Mouse (Mus musculus) liver, embryonic 15.5 days (tissue): ENCODE data around the gene Klf4. TPM values are rescaled to one million over a fixed set of nuclear protein-coding genes. Genes with fewer than 3 reads are reported as not detected.

ENCODE experiments used
- ATAC-seq: fragments of 200-750 bp; cut with Nextera tagmentation; 2 replicates; pipeline ENCODE4 v1.8.0; 2017; ENCODE audit warnings: moderate number of reproducible peaks, mild to moderate bottlenecking, moderate library complexity; ENCODE audit not compliant: insufficient read depth
- H3K27ac ChIP-seq: fragments of 300-500 bp; sonication (generic); replicated peaks from 2 replicates; pipeline ENCODE4 v1.5.1; 2015; ENCODE audit warnings: mild to moderate bottlenecking, inconsistent platforms
- H3K27me3 ChIP-seq: fragments of 300-500 bp; sonication (generic); 2 replicates; pipeline ENCODE4 v1.6.1; 2015; ENCODE audit warnings: mild to moderate bottlenecking, inconsistent platforms
- H3K36me3 ChIP-seq: fragments of 300-500 bp; sonication (generic); replicated peaks from 2 replicates; pipeline ENCODE4 v1.6.1; 2015; ENCODE audit warnings: moderate library complexity, mild to moderate bottlenecking, inconsistent platforms
- H3K4me1 ChIP-seq: fragments of 300-500 bp; sonication (generic); replicated peaks from 2 replicates; pipeline ENCODE4 v1.6.1; 2015; ENCODE audit warnings: inconsistent platforms
- H3K4me2 ChIP-seq: fragments of 300-500 bp; sonication (generic); 2 replicates; pipeline ENCODE4 v1.6.1; 2015; ENCODE audit warnings: moderate library complexity, mild to moderate bottlenecking, inconsistent platforms
- H3K4me3 ChIP-seq: fragments of 300-500 bp; sonication (generic); replicated peaks from 2 replicates; pipeline ENCODE4 v1.5.1; 2015; ENCODE audit warnings: mild to moderate bottlenecking, inconsistent platforms
- H3K9ac ChIP-seq: fragments of 300-500 bp; sonication (generic); 2 replicates; pipeline ENCODE4 v1.6.1; 2015; ENCODE audit warnings: moderate library complexity, mild to moderate bottlenecking, inconsistent platforms
- H3K9me3 ChIP-seq: fragments of 300-500 bp; sonication (generic); replicated peaks from 2 replicates; pipeline ENCODE4 v1.6.1; 2016; ENCODE audit warnings: inconsistent platforms
- WGBS: fragments of 180-500 bp; shearing (Covaris S2); methylation state at CpG from one replicate; pipeline ENCODE4 v1.1.7; 2015; ENCODE audit warnings: mixed read lengths; ENCODE audit not compliant: insufficient replicate concordance; 5-methylcytosine and 5-hydroxymethylcytosine counted together
- polyA plus RNA-seq: library from polyadenylated mRNA; unstranded; fragments of >200 nt; fragmentation: Nextera tagmentation; extraction: Ambion mirVana; gene quantifications from 2 replicates; pipeline ENCODE4 v1.2.1, GENCODE M21; 2015

Klf4 gene
- 0.73 and 0.79 TPM in 2 replicates for polyA plus RNA-seq

GRCm38 (mm10) chr4:55532407-55533195 is at the start of gene Klf4:
TSS of gene Klf4 (minus strand) at chr4:55532466.
- peak within 1 kb of the TSS; percentile 55 for H3K4me3 ChIP-seq
- H3K27ac ChIP-seq, result no peak within 1 kb of the TSS
- ATAC-seq, result peak; percentile 80
- H3K9me3 ChIP-seq, result no peaks in the 10 kb centered on the region
- no peaks in the 10 kb centered on the region for H3K36me3 ChIP-seq
- peaks cover 7% of the 10 kb centered on the region for H3K4me1 ChIP-seq
- H3K9ac ChIP-seq, result peak within 1 kb of the TSS; percentile 18; the same call in 1 of the 2 replicates
- H3K4me2 ChIP-seq, result peak within 1 kb of the TSS; percentile 74
- WGBS, result under 1% methylated on average over 88 of the region's 99 CpGs
- peaks cover 92% of the 10 kb centered on the region for H3K27me3 ChIP-seq

GRCm38 (mm10) chr4:55571432-55571831 is 39.2 kb upstream of the Klf4 start:
- 51% methylated on average over 2 of the region's 2 CpGs for WGBS
- Histone ChIP-seq H3K4me3 (no peak overlapping the region), H3K27me3 (peaks cover 81% of the 10 kb centered on the region), H3K4me1 (no peaks in the 10 kb centered on the region), H3K9ac (no peak overlapping the region), H3K36me3 (no peaks in the 10 kb centered on the region), H3K27ac (no peak overlapping the region), H3K9me3 (no peaks in the 10 kb centered on the region), H3K4me2 (no peak overlapping the region)
- no peak for ATAC-seq

- 64% methylated on average over 9 of the region's 9 CpGs for WGBS
- H3K27me3 ChIP-seq, result peaks cover 87% of the 10 kb centered on the region
- ATAC-seq, result no peak
Measured at GRCm38 (mm10) chr4:55567986-55568385, 35.7 kb upstream of the Klf4 start.

GRCm38 (mm10) chr4:55567575-55567974 is 35.3 kb upstream of the Klf4 start:
- Histone ChIP-seq H3K27me3 (peaks cover 87% of the 10 kb centered on the region), H3K4me1 (no peaks in the 10 kb centered on the region), H3K4me3 (no peak overlapping the region), H3K4me2 (no peak overlapping the region), H3K9me3 (no peaks in the 10 kb centered on the region), H3K36me3 (no peaks in the 10 kb centered on the region), H3K9ac (no peak overlapping the region), H3K27ac (no peak overlapping the region)
- ATAC-seq, result no peak
- 65% methylated on average over 5 of the region's 5 CpGs for WGBS

More at GRCm38 (mm10) chr4:55567986-55568385, 35.7 kb upstream of the Klf4 start:
- H3K27ac ChIP-seq, result no peak overlapping the region
- H3K9me3 ChIP-seq, result no peaks in the 10 kb centered on the region
- H3K4me2 ChIP-seq, result no peak overlapping the region
- no peaks in the 10 kb centered on the region for H3K4me1 ChIP-seq
- H3K9ac ChIP-seq, result no peak overlapping the region
- no peaks in the 10 kb centered on the region for H3K36me3 ChIP-seq
- no peak overlapping the region for H3K4me3 ChIP-seq

GRCm38 (mm10) chr4:55564317-55564716 is 32.1 kb upstream of the Klf4 start:
- Histone ChIP-seq H3K36me3 (no peaks in the 10 kb centered on the region), H3K9me3 (no peaks in the 10 kb centered on the region), H3K27me3 (peaks cover 86% of the 10 kb centered on the region), H3K4me2 (no peak overlapping the region), H3K4me1 (no peaks in the 10 kb centered on the region), H3K4me3 (no peak overlapping the region), H3K9ac (no peak overlapping the region), H3K27ac (no peak overlapping the region)
- ATAC-seq, result no peak
- 57% methylated on average over 2 of the region's 2 CpGs for WGBS

- Histone ChIP-seq H3K4me2 (no peak overlapping the region), H3K36me3 (no peaks in the 10 kb centered on the region), H3K4me3 (no peak overlapping the region), H3K9ac (no peak overlapping the region), H3K27me3 (peaks cover 78% of the 10 kb centered on the region), H3K4me1 (no peaks in the 10 kb centered on the region), H3K27ac (no peak overlapping the region), H3K9me3 (no peaks in the 10 kb centered on the region)
- ATAC-seq, result no peak
- WGBS, result 61% methylated on average over 8 of the region's 8 CpGs
Measured at GRCm38 (mm10) chr4:55563050-55563449, 30.8 kb upstream of the Klf4 start.

GRCm38 (mm10) chr4:55562062-55562461 is 29.8 kb upstream of the Klf4 start:
- H3K4me3 ChIP-seq, result no peak overlapping the region
- peaks cover 74% of the 10 kb centered on the region for H3K27me3 ChIP-seq
- H3K27ac ChIP-seq, result no peak overlapping the region
- 64% methylated on average over 3 of the region's 3 CpGs for WGBS
- no peaks in the 10 kb centered on the region for H3K9me3 ChIP-seq
- no peak overlapping the region for H3K4me2 ChIP-seq
- ATAC-seq, result no peak
- no peaks in the 10 kb centered on the region for H3K36me3 ChIP-seq
- H3K9ac ChIP-seq, result no peak overlapping the region
- H3K4me1 ChIP-seq, result no peaks in the 10 kb centered on the region

- Histone ChIP-seq H3K27me3 (peaks cover 53% of the 10 kb centered on the region), H3K4me3 (no peak overlapping the region), H3K9me3 (no peaks in the 10 kb centered on the region), H3K27ac (no peak overlapping the region), H3K4me2 (no peak overlapping the region), H3K36me3 (no peaks in the 10 kb centered on the region), H3K9ac (no peak overlapping the region), H3K4me1 (no peaks in the 10 kb centered on the region)
- 68% methylated on average over 12 of the region's 12 CpGs for WGBS
- ATAC-seq, result no peak
Measured at GRCm38 (mm10) chr4:55546869-55547268, 14.6 kb upstream of the Klf4 start.

- WGBS, result 24% methylated on average over 2 of the region's 2 CpGs
Measured at GRCm38 (mm10) chr4:55542753-55543152, 10.5 kb upstream of the Klf4 start.

GRCm38 (mm10) chr4:55541654-55542053 is 9.4 kb upstream of the Klf4 start:
- H3K27ac ChIP-seq, result no peak overlapping the region
- no peak overlapping the region for H3K4me3 ChIP-seq
- H3K27me3 ChIP-seq, result peaks cover 51% of the 10 kb centered on the region
- H3K9ac ChIP-seq, result no peak overlapping the region
- H3K4me1 ChIP-seq, result no peaks in the 10 kb centered on the region
- H3K9me3 ChIP-seq, result no peaks in the 10 kb centered on the region
- no peak overlapping the region for H3K4me2 ChIP-seq
- 55% methylated on average over 4 of the region's 4 CpGs for WGBS
- ATAC-seq, result no peak
- H3K36me3 ChIP-seq, result no peaks in the 10 kb centered on the region

More at GRCm38 (mm10) chr4:55542753-55543152, 10.5 kb upstream of the Klf4 start:
- no peak overlapping the region for H3K4me3 ChIP-seq
- no peaks in the 10 kb centered on the region for H3K9me3 ChIP-seq
- H3K27ac ChIP-seq, result no peak overlapping the region
- no peaks in the 10 kb centered on the region for H3K36me3 ChIP-seq
- H3K9ac ChIP-seq, result no peak overlapping the region
- H3K27me3 ChIP-seq, result peaks cover 47% of the 10 kb centered on the region
- no peak overlapping the region for H3K4me2 ChIP-seq
- ATAC-seq, result no peak
- no peaks in the 10 kb centered on the region for H3K4me1 ChIP-seq

- no peak overlapping the region for H3K4me3 ChIP-seq
- H3K27ac ChIP-seq, result no peak overlapping the region
- H3K27me3 ChIP-seq, result peaks cover 56% of the 10 kb centered on the region
- H3K9me3 ChIP-seq, result no peaks in the 10 kb centered on the region
- no peak overlapping the region for H3K9ac ChIP-seq
- ATAC-seq, result no peak
- no peaks in the 10 kb centered on the region for H3K4me1 ChIP-seq
- no peaks in the 10 kb centered on the region for H3K36me3 ChIP-seq
- no peak overlapping the region for H3K4me2 ChIP-seq
- WGBS, result 28% methylated on average over 4 of the region's 4 CpGs
Measured at GRCm38 (mm10) chr4:55541221-55541620, 9.0 kb upstream of the Klf4 start.

GRCm38 (mm10) chr4:55535012-55535411 is 2.7 kb upstream of the Klf4 start:
- H3K4me1 ChIP-seq, result peaks cover 7% of the 10 kb centered on the region
- no peak overlapping the region for H3K27ac ChIP-seq
- no peak overlapping the region for H3K9ac ChIP-seq
- H3K4me2 ChIP-seq, result no peak overlapping the region
- no peak overlapping the region for H3K4me3 ChIP-seq
- no peaks in the 10 kb centered on the region for H3K36me3 ChIP-seq
- H3K27me3 ChIP-seq, result peaks cover 76% of the 10 kb centered on the region
- no peak for ATAC-seq
- H3K9me3 ChIP-seq, result no peaks in the 10 kb centered on the region
